Mouse (Mus musculus): ENCODE data around the gene Krt8.

GRCm38 (mm10) chr15:102013651-102014050 lies 9.4 kb upstream of the Krt8 start:
- TF ChIP-seq CTCF (IDR thresholded peaks at IDR 0.05; ENCODE audit: low read depth, low read length): no peak
- TF ChIP-seq POLR2A (IDR thresholded peaks at IDR 0.05; ENCODE audit: insufficient read depth, low read length): no peak

Data from ES-Bruce4 (cell line).